Mouse (Mus musculus): ENCODE data around the gene Dscaml1. TPM values are rescaled to one million over a fixed set of nuclear protein-coding genes. Genes with fewer than 3 reads are reported as not detected.

Gene Dscaml1
- polyA plus RNA-seq, 1 experiment, result not detected

GRCm38 (mm10) chr9:45406808-45407207, 19.6 kb upstream of the Dscaml1 start:
- TF ChIP-seq POLR2A (IDR thresholded peaks at IDR 0.05; ENCODE audit: borderline replicate concordance, control insufficient read depth, low read depth, low read length), result no peak
- TF ChIP-seq CTCF (IDR thresholded peaks at IDR 0.05; ENCODE audit: control insufficient read depth, insufficient read depth, low read length), result no peak
- 81% methylated on average over 3 of the region's 3 CpGs for WGBS
- Histone ChIP-seq H3K4me3 (replicated peaks; ENCODE audit: control insufficient read depth, low read depth, low read length) (no peak overlapping the region), H3K4me1 (ENCODE audit: control insufficient read depth, insufficient read depth, low read length) (no peaks in the 10 kb centered on the region), H3K27ac (ENCODE audit: control insufficient read depth, insufficient read depth, low read depth, low read length, poor library complexity) (no peak overlapping the region)

- no peaks in the 10 kb centered on the region for H3K4me1 ChIP-seq (ENCODE audit: control insufficient read depth, insufficient read depth, low read length)
- H3K27ac ChIP-seq (ENCODE audit: control insufficient read depth, insufficient read depth, low read depth, low read length, poor library complexity), result no peak overlapping the region
- WGBS, result 41% methylated on average over 33 of the region's 33 CpGs
- H3K4me3 ChIP-seq (replicated peaks; ENCODE audit: control insufficient read depth, low read depth, low read length), result no peak overlapping the region
- TF ChIP-seq POLR2A (IDR thresholded peaks at IDR 0.05; ENCODE audit: borderline replicate concordance, control insufficient read depth, low read depth, low read length) (no peak), CTCF (IDR thresholded peaks at IDR 0.05; ENCODE audit: control insufficient read depth, insufficient read depth, low read length) (peak; percentile 75)
Measured at GRCm38 (mm10) chr9:45407706-45408675, 18.4 kb upstream of the Dscaml1 start.

- H3K4me3 ChIP-seq (replicated peaks; ENCODE audit: control insufficient read depth, low read depth, low read length), result no peak overlapping the region
- H3K4me1 ChIP-seq (ENCODE audit: control insufficient read depth, insufficient read depth, low read length), result no peaks in the 10 kb centered on the region
- no peak overlapping the region for H3K27ac ChIP-seq (ENCODE audit: control insufficient read depth, insufficient read depth, low read depth, low read length, poor library complexity)
- TF ChIP-seq POLR2A (IDR thresholded peaks at IDR 0.05; ENCODE audit: borderline replicate concordance, control insufficient read depth, low read depth, low read length), result no peak
- TF ChIP-seq CTCF (IDR thresholded peaks at IDR 0.05; ENCODE audit: control insufficient read depth, insufficient read depth, low read length), result no peak
- WGBS, result 71% methylated on average over 5 of the region's 5 CpGs
Measured at GRCm38 (mm10) chr9:45410193-45410592, 16.2 kb upstream of the Dscaml1 start.

GRCm38 (mm10) chr9:45410614-45411013, 15.8 kb upstream of the Dscaml1 start:
- TF ChIP-seq POLR2A (IDR thresholded peaks at IDR 0.05; ENCODE audit: borderline replicate concordance, control insufficient read depth, low read depth, low read length) (no peak), CTCF (IDR thresholded peaks at IDR 0.05; ENCODE audit: control insufficient read depth, insufficient read depth, low read length) (no peak)
- Histone ChIP-seq H3K4me3 (replicated peaks; ENCODE audit: control insufficient read depth, low read depth, low read length) (no peak overlapping the region), H3K4me1 (ENCODE audit: control insufficient read depth, insufficient read depth, low read length) (no peaks in the 10 kb centered on the region), H3K27ac (ENCODE audit: control insufficient read depth, insufficient read depth, low read depth, low read length, poor library complexity) (no peak overlapping the region)
- WGBS, result 84% methylated on average over 2 of the region's 2 CpGs

DNA sequence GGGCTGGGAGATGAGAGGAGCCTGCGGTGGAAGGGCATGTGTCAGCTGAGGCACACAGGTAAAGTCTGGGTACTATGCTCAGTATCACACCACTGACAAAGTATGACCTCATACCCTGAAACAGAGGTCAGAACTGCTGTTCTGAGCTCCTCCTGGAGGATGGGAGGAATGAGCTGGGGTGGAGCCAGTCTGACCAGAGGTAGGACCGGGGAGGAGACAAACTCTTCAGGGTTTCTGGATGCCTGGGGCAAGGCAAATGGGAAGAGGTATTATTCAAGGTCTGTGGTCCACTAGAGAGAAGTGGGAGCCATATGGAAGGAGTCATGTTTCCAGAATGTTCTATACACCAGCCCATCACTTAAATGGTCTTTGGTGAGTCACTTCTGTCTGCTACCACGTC, 15.3 kb upstream of the Dscaml1 start:
- 81% methylated on average over 3 of the region's 3 CpGs for WGBS

GRCm38 (mm10) chr9:45411803-45412202, 14.6 kb upstream of the Dscaml1 start:
- peak; percentile 24; the same call in 1 of the 2 replicates for TF ChIP-seq CTCF (IDR thresholded peaks at IDR 0.05; ENCODE audit: control insufficient read depth, insufficient read depth, low read length)
- TF ChIP-seq POLR2A (IDR thresholded peaks at IDR 0.05; ENCODE audit: borderline replicate concordance, control insufficient read depth, low read depth, low read length), result no peak
- 9% methylated on average over 7 of the region's 7 CpGs for WGBS
- Histone ChIP-seq H3K4me1 (ENCODE audit: control insufficient read depth, insufficient read depth, low read length) (no peaks in the 10 kb centered on the region; the same call in 1 of the 2 replicates), H3K4me3 (replicated peaks; ENCODE audit: control insufficient read depth, low read depth, low read length) (no peak overlapping the region), H3K27ac (ENCODE audit: control insufficient read depth, insufficient read depth, low read depth, low read length, poor library complexity) (no peak overlapping the region)

More for the DNA sequence above, 15.3 kb upstream of the Dscaml1 start:
- TF ChIP-seq POLR2A (IDR thresholded peaks at IDR 0.05; ENCODE audit: borderline replicate concordance, control insufficient read depth, low read depth, low read length), result no peak
- no peak for TF ChIP-seq CTCF (IDR thresholded peaks at IDR 0.05; ENCODE audit: control insufficient read depth, insufficient read depth, low read length)
- H3K4me3 ChIP-seq (replicated peaks; ENCODE audit: control insufficient read depth, low read depth, low read length), result no peak overlapping the region
- no peaks in the 10 kb centered on the region for H3K4me1 ChIP-seq (ENCODE audit: control insufficient read depth, insufficient read depth, low read length)
- H3K27ac ChIP-seq (ENCODE audit: control insufficient read depth, insufficient read depth, low read depth, low read length, poor library complexity), result no peak overlapping the region

DNA sequence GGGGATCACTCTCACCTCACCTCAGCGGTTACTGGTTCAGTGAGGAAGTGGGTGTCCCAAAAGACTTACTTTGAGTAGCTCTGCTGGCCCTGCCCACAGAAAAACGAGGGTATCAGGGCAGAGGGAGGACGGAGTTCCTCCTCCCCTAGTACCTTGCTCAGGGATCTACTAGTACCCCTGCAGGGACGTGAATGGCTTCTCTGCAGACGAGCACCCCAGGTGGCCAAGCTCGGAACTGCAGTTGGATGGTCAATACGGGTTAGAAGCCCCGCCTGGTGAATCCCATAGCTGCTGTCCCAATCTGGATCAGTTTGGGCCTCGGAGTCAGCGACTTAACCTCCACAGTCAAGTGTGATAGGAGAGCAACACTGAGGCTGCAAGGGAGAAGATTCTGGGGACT, 14.1 kb upstream of the Dscaml1 start:
- Histone ChIP-seq H3K4me1 (ENCODE audit: control insufficient read depth, insufficient read depth, low read length) (no peaks in the 10 kb centered on the region; the same call in 1 of the 2 replicates), H3K4me3 (replicated peaks; ENCODE audit: control insufficient read depth, low read depth, low read length) (no peak overlapping the region), H3K27ac (ENCODE audit: control insufficient read depth, insufficient read depth, low read depth, low read length, poor library complexity) (no peak overlapping the region)
- 4% methylated on average over 10 of the region's 10 CpGs for WGBS
- TF ChIP-seq POLR2A (IDR thresholded peaks at IDR 0.05; ENCODE audit: borderline replicate concordance, control insufficient read depth, low read depth, low read length) (no peak), CTCF (IDR thresholded peaks at IDR 0.05; ENCODE audit: control insufficient read depth, insufficient read depth, low read length) (peak; percentile 86)

DNA sequence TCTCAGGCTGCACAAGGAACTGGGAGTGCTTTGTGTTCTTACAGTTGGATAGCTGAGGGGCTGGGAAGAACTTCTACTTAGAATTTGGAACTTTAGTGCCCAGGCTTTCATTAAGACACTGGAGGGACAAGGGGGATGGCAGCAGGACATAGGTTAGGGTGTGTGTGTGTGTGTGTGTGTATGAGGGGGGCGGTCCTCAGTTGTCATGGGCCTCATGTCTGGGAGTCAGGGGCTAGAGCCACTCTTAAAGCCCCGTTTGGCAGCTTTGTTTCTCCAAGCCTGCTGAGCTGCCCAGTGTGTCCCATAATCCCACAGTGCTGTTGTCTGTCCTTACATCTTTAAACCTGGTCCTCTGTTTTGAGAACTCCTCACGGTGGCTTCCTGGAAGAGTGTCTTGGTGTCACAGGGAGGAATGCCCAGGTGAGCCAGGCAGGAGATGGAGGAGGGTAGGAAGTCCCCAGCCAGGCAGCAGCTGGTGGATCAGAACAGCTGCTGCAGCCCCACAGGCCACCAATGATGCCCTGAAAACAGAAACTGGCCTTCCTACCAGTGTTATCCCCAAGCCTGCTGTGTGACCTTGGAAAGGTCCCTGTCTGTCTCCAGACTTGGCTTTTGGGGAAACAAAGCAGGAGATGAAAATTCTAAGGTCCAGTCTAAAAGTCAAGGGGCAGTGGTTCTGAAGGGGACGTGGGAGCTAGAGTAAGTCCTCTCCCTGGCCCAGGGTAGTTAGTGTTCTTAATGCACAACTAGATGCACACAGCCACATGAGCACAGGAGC, 13.5 kb upstream of the Dscaml1 start:
- WGBS, result 78% methylated on average over 4 of the region's 4 CpGs
- no peak overlapping the region for H3K4me3 ChIP-seq (replicated peaks; ENCODE audit: control insufficient read depth, low read depth, low read length)
- TF ChIP-seq POLR2A (IDR thresholded peaks at IDR 0.05; ENCODE audit: borderline replicate concordance, control insufficient read depth, low read depth, low read length) (no peak), CTCF (IDR thresholded peaks at IDR 0.05; ENCODE audit: control insufficient read depth, insufficient read depth, low read length) (no peak)
- H3K4me1 ChIP-seq (ENCODE audit: control insufficient read depth, insufficient read depth, low read length), result no peaks in the 10 kb centered on the region; the same call in 1 of the 2 replicates
- no peak overlapping the region for H3K27ac ChIP-seq (ENCODE audit: control insufficient read depth, insufficient read depth, low read depth, low read length, poor library complexity)
